Mouse (Mus musculus) lung, embryonic 14.5 days (tissue): ENCODE measurements around the gene Pold4. TPM values are rescaled to one million over a fixed set of nuclear protein-coding genes. Genes with fewer than 3 reads are reported as not detected.

Experiments used
- ATAC-seq: fragments of 200-750 bp; cut with Nextera tagmentation; 2 replicates; pipeline ENCODE4 v1.8.0; 2017; ENCODE audit warnings: mild to moderate bottlenecking, moderate TSS enrichment, moderate library complexity; ENCODE audit not compliant: insufficient read depth
- DNase-seq: peaks from one replicate; pipeline ENCODE4 v3.0.0-alpha.2; 2015
- H3K27ac ChIP-seq: fragments of 300-500 bp; sonication (generic); 2 replicates; pipeline ENCODE4 v1.5.1; 2014; ENCODE audit warnings: low read depth, mild to moderate bottlenecking, moderate library complexity
- H3K27me3 ChIP-seq: fragments of 300-500 bp; sonication (generic); 2 replicates; pipeline ENCODE4 v1.6.1; 2014; ENCODE audit warnings: low read length, control low read depth; ENCODE audit not compliant: insufficient read depth
- H3K36me3 ChIP-seq: fragments of 300-500 bp; sonication (generic); 2 replicates; pipeline ENCODE4 v1.6.1; 2014; ENCODE audit warnings: control low read depth; ENCODE audit not compliant: insufficient read depth
- H3K4me1 ChIP-seq: fragments of 300-500 bp; sonication (generic); 2 replicates; pipeline ENCODE4 v1.6.1; 2014; ENCODE audit warnings: antibody characterized with exemption, control low read depth; ENCODE audit not compliant: insufficient read depth
- H3K4me2 ChIP-seq: fragments of 300-500 bp; sonication (generic); 2 replicates; pipeline ENCODE4 v1.6.1; 2014; ENCODE audit warnings: mild to moderate bottlenecking
- H3K4me3 ChIP-seq: fragments of 300-500 bp; sonication (generic); 2 replicates; pipeline ENCODE4 v1.5.1; 2014; ENCODE audit warnings: low read depth, low read length
- H3K9ac ChIP-seq: fragments of 300-500 bp; sonication (generic); 2 replicates; pipeline ENCODE4 v1.6.1; 2014
- H3K9me3 ChIP-seq: fragments of 300-500 bp; sonication (generic); 2 replicates; pipeline ENCODE4 v1.6.1; 2016; ENCODE audit warnings: low read depth, low read length, control low read depth
- CTCF ChIP-seq: IDR thresholded peaks from 2 replicates; pipeline ENCODE4 v1.5.1; 2016; ENCODE audit warnings: antibody characterized with exemption, low read depth
- WGBS: fragments of 180-500 bp; shearing (Covaris S2); extraction: QIAGEN DNeasy Blood & Tissue Kit; methylation state at CpG from one replicate; pipeline ENCODE4 v1.1.7; 2014; 5-methylcytosine and 5-hydroxymethylcytosine counted together
- polyA plus RNA-seq: library from polyadenylated mRNA; unstranded; fragments of >200 nt; fragmentation: Nextera tagmentation; extraction: Ambion mirVana; gene quantifications from 2 replicates; pipeline ENCODE4 v1.2.1, GENCODE M21; 2014

Gene Pold4
- polyA plus RNA-seq, 1 experiment from 2014 or later = 22.8 TPM

DNA sequence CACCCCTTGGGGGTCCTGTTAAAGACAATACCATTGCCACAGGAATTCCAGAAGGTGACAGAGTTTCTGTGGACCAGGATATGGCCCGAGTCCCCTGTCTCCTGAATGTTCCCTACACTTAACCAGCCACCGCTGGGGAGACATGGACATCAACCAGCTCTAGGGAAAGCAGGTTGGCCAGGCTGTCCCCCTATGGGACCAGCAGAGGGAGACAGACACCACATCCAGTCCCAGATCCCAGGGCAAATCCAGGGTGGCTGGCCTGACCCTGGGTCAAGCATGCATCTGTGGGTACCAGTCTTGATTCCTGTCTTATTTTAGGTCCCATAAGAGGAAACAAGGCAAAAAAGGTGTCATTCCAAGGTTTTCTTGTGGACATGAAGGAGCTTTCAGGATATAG, 24.7 kb upstream of the Pold4 start:
- H3K27me3 ChIP-seq = no peaks in the 10 kb centered on the region; the same call in 1 of the 2 replicates
- H3K4me3 ChIP-seq = no peak overlapping the region
- WGBS = 2% methylated on average over 2 of the region's 2 CpGs
- peak; percentile 98 for TF ChIP-seq CTCF
- H3K4me2 ChIP-seq = no peak overlapping the region
- H3K27ac ChIP-seq = no peak overlapping the region
- H3K9me3 ChIP-seq = no peaks in the 10 kb centered on the region
- H3K9ac ChIP-seq = no peak overlapping the region
- peak; percentile 85 for DNase-seq
- ATAC-seq = peak; percentile 50; the same call in 1 of the 2 replicates
- 0 out of 2 replicates have a peak, but pooled peaks cover 3% of the 10 kb centered on the region for H3K4me1 ChIP-seq
- no peaks in the 10 kb centered on the region for H3K36me3 ChIP-seq

DNA sequence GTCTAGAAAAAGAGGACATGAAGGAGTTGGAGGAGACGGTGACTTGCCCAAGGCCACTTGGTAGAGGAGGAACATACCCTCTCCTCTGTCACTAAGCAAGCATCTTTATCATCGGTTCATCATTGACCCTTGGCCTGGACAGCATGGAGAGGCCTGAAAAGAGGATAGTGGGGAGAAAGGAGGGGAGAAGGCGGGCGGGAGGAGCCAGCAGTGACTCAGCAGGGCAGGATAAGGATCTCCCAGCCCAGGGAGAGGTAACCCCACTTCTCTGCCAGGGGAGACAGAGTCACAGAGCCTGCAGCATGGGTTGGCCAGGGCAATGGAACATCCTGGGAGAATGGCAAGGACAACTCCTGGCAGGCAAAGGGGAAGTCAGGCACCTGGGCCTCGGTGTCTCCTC, 23.1 kb upstream of the Pold4 start:
- Histone ChIP-seq H3K27ac (no peak overlapping the region), H3K27me3 (peaks cover 2% of the 10 kb centered on the region; the same call in 1 of the 2 replicates), H3K36me3 (no peaks in the 10 kb centered on the region), H3K4me1 (no peaks in the 10 kb centered on the region), H3K4me2 (no peak overlapping the region), H3K9me3 (no peaks in the 10 kb centered on the region), H3K4me3 (no peak overlapping the region), H3K9ac (no peak overlapping the region)
- DNase-seq = no peak
- ATAC-seq = no peak
- 64% methylated on average over 5 of the region's 5 CpGs for WGBS
- TF ChIP-seq CTCF = no peak

DNA sequence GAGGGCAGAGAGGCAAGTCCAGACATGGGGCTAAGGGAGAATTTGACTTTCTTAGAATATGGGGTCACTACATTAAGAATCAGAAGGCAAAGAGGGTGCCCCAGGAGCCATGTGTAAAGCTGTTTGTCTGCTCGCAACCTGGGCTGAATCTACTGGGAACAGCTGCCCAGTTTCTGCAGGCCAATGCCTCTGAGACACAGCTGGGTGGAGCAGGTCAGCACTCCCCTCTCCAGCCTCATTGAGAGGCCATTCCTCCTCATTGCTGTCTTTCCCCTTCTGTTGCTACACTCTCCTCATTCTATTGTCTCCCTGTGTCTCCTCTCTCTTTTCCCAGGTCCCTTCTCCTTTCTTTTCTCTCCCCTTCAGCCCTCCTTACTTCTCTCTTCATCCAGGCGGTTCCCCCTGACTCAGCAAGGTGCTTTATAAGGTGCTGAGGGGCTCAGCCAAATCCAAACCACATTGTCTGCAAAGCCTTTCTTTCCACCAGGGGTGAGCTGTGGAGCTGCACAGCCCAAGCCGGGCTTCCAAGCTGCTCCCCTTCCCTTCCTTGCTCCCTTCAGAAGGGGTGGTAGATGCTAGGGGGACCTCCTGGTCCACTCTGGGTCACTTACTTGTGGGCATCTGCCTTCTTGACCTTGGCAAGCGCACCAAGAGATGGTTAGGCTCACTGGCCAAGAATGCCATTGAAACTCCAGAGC, 19.7 kb upstream of the Pold4 start:
- Histone ChIP-seq H3K4me3 (no peak overlapping the region), H3K9me3 (no peaks in the 10 kb centered on the region), H3K27me3 (0 out of 2 replicates have a peak, but pooled peaks cover 6% of the 10 kb centered on the region), H3K9ac (no peak overlapping the region), H3K4me1 (peaks cover 15% of the 10 kb centered on the region), H3K4me2 (no peak overlapping the region), H3K27ac (no peak overlapping the region), H3K36me3 (no peaks in the 10 kb centered on the region)
- DNase-seq = no peak
- TF ChIP-seq CTCF = no peak
- 49% methylated on average over 4 of the region's 4 CpGs for WGBS
- no peak for ATAC-seq

DNA sequence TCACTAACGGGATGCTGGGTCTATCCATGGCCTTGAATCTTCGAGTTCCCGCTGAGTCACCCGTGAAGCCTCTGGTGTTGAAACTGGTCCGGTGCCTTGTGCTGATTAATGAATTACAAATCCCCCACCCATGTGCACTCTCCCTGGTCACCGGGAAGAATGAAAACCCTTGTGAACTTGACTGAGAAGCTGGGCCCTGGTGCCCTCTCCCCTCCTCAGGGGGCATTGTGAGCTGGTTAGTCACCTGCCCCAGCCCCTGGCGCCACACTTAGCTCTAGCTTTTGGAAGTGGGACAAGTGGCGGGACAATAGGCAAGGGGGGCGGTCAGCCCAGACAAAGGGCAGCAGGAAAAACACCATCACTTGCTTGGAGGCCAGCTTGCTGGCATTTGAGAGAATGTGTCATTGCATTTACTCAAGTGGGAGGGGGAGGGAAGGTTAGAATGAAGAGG, 18.1 kb upstream of the Pold4 start:
- Histone ChIP-seq H3K4me2 (peak overlapping the region; percentile 96), H3K36me3 (no peaks in the 10 kb centered on the region), H3K9me3 (no peaks in the 10 kb centered on the region), H3K4me3 (peak overlapping the region; percentile 85), H3K27ac (peak overlapping the region; percentile 88), H3K27me3 (0 out of 2 replicates have a peak, but pooled peaks cover 6% of the 10 kb centered on the region), H3K4me1 (peaks cover 23% of the 10 kb centered on the region), H3K9ac (peak overlapping the region; percentile 89)
- ATAC-seq (no peak; the same call in 1 of the 2 replicates), DNase-seq (peak; percentile 50)
- TF ChIP-seq CTCF = no peak
- 9% methylated on average over 9 of the region's 9 CpGs for WGBS

DNA sequence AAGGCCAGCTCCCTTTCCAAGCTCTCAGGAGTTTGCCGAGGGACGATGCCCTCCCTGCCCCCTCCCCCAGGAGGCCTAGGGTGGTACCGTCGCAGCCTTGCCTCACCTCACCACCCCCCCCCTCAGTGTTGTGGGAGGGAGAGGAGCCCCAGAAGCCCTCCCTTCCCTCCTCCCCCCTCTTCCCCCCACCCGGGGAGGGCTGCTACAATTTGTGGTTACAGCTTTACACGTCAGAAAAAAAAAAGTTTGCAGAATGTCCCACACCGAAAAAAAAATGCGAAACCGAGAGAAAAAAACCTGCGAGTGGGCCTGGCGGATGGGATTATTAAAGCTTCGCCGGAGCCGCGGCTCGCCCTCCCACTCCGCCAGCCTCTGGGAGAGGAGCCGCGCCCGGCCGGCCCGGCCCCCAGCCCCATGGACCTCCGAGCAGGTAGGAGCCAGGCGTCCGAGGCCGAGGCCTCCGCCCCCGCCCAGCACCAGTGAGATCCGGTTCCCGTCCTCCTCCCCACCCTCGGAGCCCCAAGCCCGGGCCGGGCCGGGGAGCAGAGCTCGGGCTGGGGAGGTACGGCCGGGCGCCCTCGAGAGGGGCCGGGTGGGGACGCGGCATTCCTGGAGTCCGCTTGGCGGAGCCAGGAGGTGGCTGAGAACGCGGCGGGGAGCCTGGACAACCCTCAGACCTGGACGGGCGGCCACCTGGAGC, 17.5 kb upstream of the Pold4 start, which contains the start of the genes Clcf1 and AC109138.7:
Clcf1 (plus strand) TSS at position 168 of the 700 bp plus-strand sequence.
AC109138.7 (plus strand) TSS at position 287 of the 700 bp plus-strand sequence.
- TF ChIP-seq CTCF = no peak
- 0 out of 2 replicates have a peak, but pooled peaks cover 6% of the 10 kb centered on the region for H3K27me3 ChIP-seq
- DNase-seq (peak; percentile 68), ATAC-seq (peak; percentile 52)
- H3K9me3 ChIP-seq = no peaks in the 10 kb centered on the region
- peak within 1 kb of the TSS; percentile 88 for H3K27ac ChIP-seq
- peak within 1 kb of the TSS; percentile 96 for H3K4me2 ChIP-seq
- peak within 1 kb of the TSS; percentile 85 for H3K4me3 ChIP-seq
- peak within 1 kb of the TSS; percentile 89 for H3K9ac ChIP-seq
- peaks cover 23% of the 10 kb centered on the region for H3K4me1 ChIP-seq
- under 1% methylated on average over 48 of the region's 49 CpGs for WGBS
- H3K36me3 ChIP-seq = no peaks in the 10 kb centered on the region

DNA sequence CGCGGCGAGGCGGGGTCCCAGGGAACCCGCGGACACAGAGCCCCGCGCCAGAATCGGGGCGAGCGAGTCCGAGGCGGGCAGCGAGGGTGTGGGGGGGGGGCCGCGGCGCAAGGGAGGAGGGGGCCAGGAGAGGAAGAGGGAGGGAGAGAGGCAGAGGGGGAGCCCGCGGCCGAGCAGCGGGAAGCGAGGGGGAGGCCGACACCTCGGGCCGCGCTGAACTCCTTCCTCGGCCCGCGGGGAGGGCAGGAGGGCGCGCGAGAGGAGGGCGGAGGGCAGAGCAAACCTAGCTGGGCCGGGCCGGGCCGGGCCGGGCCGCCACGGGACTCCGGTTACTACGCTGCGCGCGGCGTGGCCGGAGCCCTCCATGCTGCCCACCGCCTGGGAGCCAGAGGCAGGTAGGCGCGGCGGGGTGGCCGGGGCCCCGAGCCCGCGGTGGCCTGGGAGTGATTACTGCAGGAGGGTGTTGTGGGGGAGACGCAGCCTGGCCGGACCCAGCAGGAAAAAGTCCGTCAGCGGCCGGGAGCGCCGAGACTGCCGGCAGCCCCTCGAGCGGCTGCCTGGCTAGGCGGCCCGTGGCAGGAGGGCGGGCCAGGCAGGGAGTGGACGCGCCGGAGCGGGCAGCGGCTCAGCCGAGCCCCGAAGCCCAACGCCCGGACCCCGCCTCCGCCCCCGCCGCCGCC, 16.8 kb upstream of the Pold4 start:
- H3K27ac ChIP-seq = peak overlapping the region; percentile 88
- H3K9ac ChIP-seq = peak overlapping the region; percentile 89
- H3K4me3 ChIP-seq = peak overlapping the region; percentile 85
- peak; percentile 62 for DNase-seq
- H3K4me1 ChIP-seq = peaks cover 26% of the 10 kb centered on the region
- TF ChIP-seq CTCF = no peak
- WGBS = 0% methylated on average over 49 of the region's 81 CpGs
- no peaks in the 10 kb centered on the region for H3K36me3 ChIP-seq
- H3K9me3 ChIP-seq = no peaks in the 10 kb centered on the region
- ATAC-seq = peak; percentile 40
- peak overlapping the region; percentile 96 for H3K4me2 ChIP-seq
- H3K27me3 ChIP-seq = 0 out of 2 replicates have a peak, but pooled peaks cover 6% of the 10 kb centered on the region
